Mouse (Mus musculus) forebrain, embryonic 12.5 days (tissue): Measurements from ENCODE around the gene Gm5901. TPM values are rescaled to one million over a fixed set of nuclear protein-coding genes. Genes with fewer than 3 reads are reported as not detected.

Experiments
- ATAC-seq: fragments of 200-750 bp; cut with Nextera tagmentation; 2 replicates; pipeline ENCODE4 v1.8.0; 2017; ENCODE audit warnings: moderate TSS enrichment; ENCODE audit not compliant: low FRiP score
- H3K27ac ChIP-seq: fragments of 300-500 bp; sonication (generic); 2 replicates; pipeline ENCODE4 v1.5.1; 2016; ENCODE audit warnings: mild to moderate bottlenecking
- H3K27me3 ChIP-seq: fragments of 300-500 bp; sonication (generic); 2 replicates; pipeline ENCODE4 v1.6.1; 2016; ENCODE audit warnings: mild to moderate bottlenecking
- H3K36me3 ChIP-seq: fragments of 300-500 bp; sonication (generic); replicated peaks from 2 replicates; pipeline ENCODE4 v1.6.1; 2016; ENCODE audit warnings: mild to moderate bottlenecking
- H3K4me1 ChIP-seq: fragments of 300-500 bp; sonication (generic); 2 replicates; pipeline ENCODE4 v1.6.1; 2016
- H3K4me2 ChIP-seq: fragments of 300-500 bp; sonication (generic); 2 replicates; pipeline ENCODE4 v1.6.1; 2016; ENCODE audit warnings: mild to moderate bottlenecking, moderate library complexity
- H3K4me3 ChIP-seq: fragments of 300-500 bp; sonication (generic); replicated peaks from 2 replicates; pipeline ENCODE4 v1.5.1; 2016; ENCODE audit warnings: mild to moderate bottlenecking
- H3K9ac ChIP-seq: fragments of 300-500 bp; sonication (generic); 2 replicates; pipeline ENCODE4 v1.6.1; 2016; ENCODE audit warnings: mild to moderate bottlenecking
- H3K9me3 ChIP-seq: fragments of 300-500 bp; sonication (generic); 2 replicates; pipeline ENCODE4 v1.6.1; 2016
- WGBS: fragments of 180-500 bp; shearing (Covaris S2); methylation state at CpG from one replicate; pipeline ENCODE4 v1.1.7; 2016; 5-methylcytosine and 5-hydroxymethylcytosine counted together
- polyA plus RNA-seq: library from polyadenylated mRNA; unstranded; fragments of >200 nt; fragmentation: Nextera tagmentation; extraction: Ambion mirVana; gene quantifications from 2 replicates; pipeline ENCODE4 v1.2.1, GENCODE M21; 2016

The Gm5901 gene
- polyA plus RNA-seq, 1 experiment from 2014 or later, result not detected

GRCm38 (mm10) chr7:105414385-105414784, 39.5 kb downstream of the Gm5901 start:
- Histone ChIP-seq H3K4me3 (no peak overlapping the region), H3K27ac (no peak overlapping the region), H3K36me3 (no peaks in the 10 kb centered on the region), H3K4me1 (no peaks in the 10 kb centered on the region), H3K27me3 (no peaks in the 10 kb centered on the region), H3K4me2 (no peak overlapping the region), H3K9me3 (no peaks in the 10 kb centered on the region), H3K9ac (no peak overlapping the region)
- no peak for ATAC-seq
- 60% methylated on average over 6 of the region's 6 CpGs for WGBS

GRCm38 (mm10) chr7:105416529-105416928, 41.7 kb downstream of the Gm5901 start:
- Histone ChIP-seq H3K4me1 (no peaks in the 10 kb centered on the region), H3K9me3 (no peaks in the 10 kb centered on the region), H3K27ac (no peak overlapping the region), H3K36me3 (no peaks in the 10 kb centered on the region), H3K4me3 (no peak overlapping the region), H3K27me3 (no peaks in the 10 kb centered on the region), H3K4me2 (no peak overlapping the region), H3K9ac (no peak overlapping the region)
- ATAC-seq, result no peak
- 95% methylated on average over 7 of the region's 7 CpGs for WGBS

GRCm38 (mm10) chr7:105418106-105418505, 43.3 kb downstream of the Gm5901 start:
- no peak overlapping the region for H3K9ac ChIP-seq
- ATAC-seq, result no peak
- no peaks in the 10 kb centered on the region for H3K36me3 ChIP-seq
- no peaks in the 10 kb centered on the region for H3K27me3 ChIP-seq
- no peak overlapping the region for H3K4me2 ChIP-seq
- no peaks in the 10 kb centered on the region for H3K9me3 ChIP-seq
- no peak overlapping the region for H3K4me3 ChIP-seq
- no peaks in the 10 kb centered on the region for H3K4me1 ChIP-seq
- no peak overlapping the region for H3K27ac ChIP-seq
- WGBS, result 83% methylated on average over 5 of the region's 5 CpGs

GRCm38 (mm10) chr7:105420903-105421302, 46.1 kb downstream of the Gm5901 start:
- no peak for ATAC-seq
- Histone ChIP-seq H3K9me3 (no peaks in the 10 kb centered on the region), H3K4me2 (no peak overlapping the region), H3K27me3 (peaks cover 20% of the 10 kb centered on the region), H3K4me3 (no peak overlapping the region), H3K9ac (no peak overlapping the region), H3K36me3 (no peaks in the 10 kb centered on the region), H3K4me1 (peaks cover 8% of the 10 kb centered on the region), H3K27ac (no peak overlapping the region)
- WGBS, result 70% methylated on average over 2 of the region's 2 CpGs

- no peak overlapping the region for H3K27ac ChIP-seq
- H3K36me3 ChIP-seq, result no peaks in the 10 kb centered on the region
- H3K4me1 ChIP-seq, result peaks cover 12% of the 10 kb centered on the region
- no peak overlapping the region for H3K9ac ChIP-seq
- no peak for ATAC-seq
- no peak overlapping the region for H3K4me2 ChIP-seq
- no peaks in the 10 kb centered on the region for H3K9me3 ChIP-seq
- H3K27me3 ChIP-seq, result peaks cover 39% of the 10 kb centered on the region
- 40% methylated on average over 5 of the region's 5 CpGs for WGBS
- H3K4me3 ChIP-seq, result no peak overlapping the region
These were observed 49.5 kb downstream of the Gm5901 start for GRCm38 (mm10) chr7:105424368-105424767.

GRCm38 (mm10) chr7:105425424-105426043, 50.7 kb downstream of the Gm5901 start, which contains the start of gene Cckbr:
Gene Cckbr, plus strand, starts transcription at chr7:105425731.
- Histone ChIP-seq H3K36me3 (no peaks in the 10 kb centered on the region), H3K27ac (no peak within 1 kb of the TSS), H3K9ac (peak within 1 kb of the TSS; percentile 50), H3K4me2 (peak within 1 kb of the TSS; percentile 81), H3K4me1 (peaks cover 12% of the 10 kb centered on the region), H3K4me3 (peak within 1 kb of the TSS; percentile 46), H3K27me3 (peaks cover 39% of the 10 kb centered on the region), H3K9me3 (no peaks in the 10 kb centered on the region)
- peak; percentile 87 for ATAC-seq
- WGBS, result 1% methylated on average over 31 of the region's 31 CpGs

- peaks cover 12% of the 10 kb centered on the region for H3K4me1 ChIP-seq
- H3K27ac ChIP-seq, result no peak overlapping the region
- peak overlapping the region; percentile 50 for H3K9ac ChIP-seq
- H3K4me2 ChIP-seq, result peak overlapping the region; percentile 81
- H3K4me3 ChIP-seq, result peak overlapping the region; percentile 46
- 0% methylated on average over 11 of the region's 11 CpGs for WGBS
- H3K9me3 ChIP-seq, result no peaks in the 10 kb centered on the region
- H3K36me3 ChIP-seq, result no peaks in the 10 kb centered on the region
- H3K27me3 ChIP-seq, result peaks cover 39% of the 10 kb centered on the region
- ATAC-seq, result peak; percentile 64; the same call in 1 of the 2 replicates
These were observed 51.2 kb downstream of the Gm5901 start for GRCm38 (mm10) chr7:105426051-105426450.

Other genes with a start within 250 kb of the Gm5901 start
- 0.13 TPM in 1 of 2 replicates, not detected in the other for gene Olfr683, start 228.0 kb upstream of the Gm5901 start, polyA plus RNA-seq
- gene Olfr684, start 211.4 kb upstream of the Gm5901 start, polyA plus RNA-seq, result not detected in 2 replicates
- not detected in 2 replicates for gene Olfr685, start 189.0 kb upstream of the Gm5901 start, polyA plus RNA-seq
- gene Olfr686, start 167.6 kb upstream of the Gm5901 start, polyA plus RNA-seq, result not detected in 2 replicates
- not detected in 2 replicates for gene Olfr688, start 86.9 kb upstream of the Gm5901 start, polyA plus RNA-seq
- gene Olfr689, start 63.9 kb upstream of the Gm5901 start, polyA plus RNA-seq, result not detected in 2 replicates
- gene Olfr690, start 40.9 kb upstream of the Gm5901 start, polyA plus RNA-seq, result not detected in 2 replicates
- gene Olfr691, start 32.8 kb upstream of the Gm5901 start, polyA plus RNA-seq, result not detected in 2 replicates
- not detected in 2 replicates for gene Olfr692, start 6.8 kb upstream of the Gm5901 start, polyA plus RNA-seq
- gene Fam160a2, start 25.0 kb downstream of the Gm5901 start, polyA plus RNA-seq, result 48.2 and 49.7 TPM in 2 replicates
- gene Cnga4, start 29.5 kb downstream of the Gm5901 start, polyA plus RNA-seq, result 0.10 and 0.19 TPM in 2 replicates
- gene Cckbr, start 50.7 kb downstream of the Gm5901 start, polyA plus RNA-seq, result 0.38 and 0.70 TPM in 2 replicates
- gene Cavin3, start 107.3 kb downstream of the Gm5901 start, polyA plus RNA-seq, result 20.2 and 24.7 TPM in 2 replicates
- gene Smpd1, start 179.3 kb downstream of the Gm5901 start, polyA plus RNA-seq, result 42.5 and 43.6 TPM in 2 replicates
- 149 and 160 TPM in 2 replicates for gene Apbb1, start 206.6 kb downstream of the Gm5901 start, polyA plus RNA-seq
- gene Hpx, start 225.1 kb downstream of the Gm5901 start, polyA plus RNA-seq, result 0.17 and 0.29 TPM in 2 replicates